Mouse (Mus musculus) G1E-ER4 (cell line): ENCODE measurements around the gene Lamp3. TPM values are rescaled to one million over a fixed set of nuclear protein-coding genes. Genes with fewer than 3 reads are reported as not detected.
"Not testable (repeated sequence)": the region's sequence is repeated elsewhere in the genome, so short reads cannot be mapped to it uniquely, and the experiment has no call there.

ENCODE experiments used
- GATA1 ChIP-seq: IDR thresholded peaks from one replicate; pipeline ENCODE4 v1.8.0; 2012; ENCODE audit warnings: low read length, inconsistent platforms
- polyA plus RNA-seq: library from polyadenylated mRNA; stranded (reverse); fragments of >175 nt; gene quantifications from 2 replicates; pipeline ENCODE4 v1.2.3, GENCODE M21; 2012

Lamp3 gene
- polyA plus RNA-seq = not detected in 2 replicates

- no peak for TF ChIP-seq GATA1
These were observed at the start of gene Lamp3 for GRCm38 (mm10) chr16:19706216-19706615. Lamp3 (minus strand) TSS chr16:19706375.

- no peak for TF ChIP-seq GATA1
These were observed 26.7 kb upstream of the Lamp3 start for GRCm38 (mm10) chr16:19732896-19733295.

- TF ChIP-seq GATA1 = no peak
These were observed 14.8 kb upstream of the Lamp3 start for GRCm38 (mm10) chr16:19720959-19721358.

DNA sequence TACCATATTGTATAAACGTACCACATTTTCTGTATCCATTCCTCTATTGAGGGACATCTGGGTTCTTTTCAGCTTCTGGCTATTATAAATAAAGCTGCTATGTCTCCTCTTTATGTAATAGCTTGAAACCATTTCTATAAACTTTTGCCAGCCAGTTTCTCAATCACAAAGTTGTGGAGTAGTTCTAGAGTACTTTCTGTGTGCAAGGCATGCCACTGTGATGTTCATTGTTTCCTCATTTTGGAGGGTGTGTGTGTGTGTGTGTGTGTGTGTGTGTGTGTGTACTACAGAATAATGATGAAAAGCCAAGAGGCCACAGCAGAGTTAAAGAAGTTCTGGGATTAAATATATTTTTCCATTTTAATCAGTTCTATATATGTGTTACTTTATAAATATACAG is 1.2 kb upstream of the Lamp3 start:
- no peak for TF ChIP-seq GATA1

DNA sequence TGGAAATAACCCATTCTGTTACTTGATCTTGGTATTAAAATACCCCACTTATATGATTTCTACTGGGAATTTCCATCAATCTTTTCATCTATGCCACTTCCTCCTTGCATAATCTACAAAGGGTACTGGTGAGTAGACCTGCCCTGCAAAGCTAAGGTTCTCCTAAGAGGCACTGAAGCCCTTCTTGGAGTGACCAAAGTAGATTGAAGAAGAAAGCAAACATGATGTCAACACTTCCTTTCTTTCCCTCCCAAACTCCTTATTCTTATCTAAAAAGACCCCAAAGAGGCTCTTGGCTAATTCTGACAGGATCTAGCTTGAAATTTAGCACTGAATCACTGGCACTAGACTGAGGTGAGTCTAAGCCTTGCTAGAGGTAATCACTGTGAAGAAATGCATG is 7.0 kb downstream of the Lamp3 start:
- no peak for TF ChIP-seq GATA1

DNA sequence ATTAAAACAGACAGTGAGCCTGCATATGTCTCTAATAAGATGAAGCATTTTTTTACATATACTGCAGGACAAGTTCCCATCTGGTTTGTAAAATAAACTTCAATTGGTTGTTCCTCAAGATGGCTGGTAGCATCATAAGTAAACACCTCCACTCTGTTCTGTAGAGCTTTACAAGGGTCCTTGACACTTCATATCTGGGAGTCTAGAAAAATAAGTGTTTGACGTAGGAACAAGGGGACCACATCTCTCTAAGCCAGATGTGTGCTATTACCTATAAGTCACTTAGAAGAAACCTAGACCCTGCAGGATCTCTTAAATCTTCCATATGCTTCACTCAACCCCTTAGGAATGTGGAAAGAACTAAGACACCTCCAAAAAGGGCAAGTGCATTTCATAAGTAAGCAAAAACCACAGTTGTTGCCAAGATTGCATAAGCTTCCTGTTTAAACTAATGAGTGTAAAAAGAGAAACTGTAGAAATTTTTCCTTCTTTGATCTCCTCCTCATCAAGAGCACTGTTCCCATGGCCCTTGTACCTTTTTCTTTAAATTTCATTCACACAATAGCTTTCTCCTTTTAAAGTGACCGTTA is 35.3 kb downstream of the Lamp3 start:
- TF ChIP-seq GATA1 = no peak

GRCm38 (mm10) chr16:19666312-19666711 is 39.9 kb downstream of the Lamp3 start:
- no peak for TF ChIP-seq GATA1

- TF ChIP-seq GATA1 = no peak
These were observed 76.4 kb downstream of the Lamp3 start, which contains the start of gene Olfr171 for GRCm38 (mm10) chr16:19629816-19630215. Olfr171 (minus strand) TSS chr16:19629916.

GRCm38 (mm10) chr16:19611782-19612181 is 94.4 kb downstream of the Lamp3 start, which contains the start of gene Olfr170:
Olfr170 (minus strand) TSS chr16:19611882.
- TF ChIP-seq GATA1 = not testable (repeated sequence)

Other genes with a start within 250 kb of the Lamp3 start
- not detected in 2 replicates for gene Olfr166, start 222.7 kb downstream of the Lamp3 start, polyA plus RNA-seq
- not detected in 2 replicates for gene Olfr167, start 184.1 kb downstream of the Lamp3 start, polyA plus RNA-seq
- gene Olfr168, start 170.8 kb downstream of the Lamp3 start, polyA plus RNA-seq = not detected in 2 replicates
- gene Olfr169, start 134.6 kb downstream of the Lamp3 start, polyA plus RNA-seq = not detected in 2 replicates
- not detected in 2 replicates for gene Olfr170, start 94.5 kb downstream of the Lamp3 start, polyA plus RNA-seq
- gene Olfr171, start 76.5 kb downstream of the Lamp3 start, polyA plus RNA-seq = not detected in 2 replicates
- gene B3gnt5, start 53.8 kb upstream of the Lamp3 start, polyA plus RNA-seq = not detected in 2 replicates